Mouse (Mus musculus) skeletal muscle tissue, adult 2 months (tissue): Measurements from ENCODE around the gene Atp2a2.
"Not testable (repeated sequence)": the region's sequence is repeated elsewhere in the genome, so short reads cannot be mapped to it uniquely, and the experiment has no call there.

ENCODE experiments used
- DNase-seq: peaks from one replicate; pipeline ENCODE4 v3.0.0-alpha.2; 2012; ENCODE audit warnings: low read depth, low spot score

Atp2a2 gene

GRCm38 (mm10) chr5:122453188-122453587 lies 48.8 kb downstream of the Atp2a2 start:
- no peak for DNase-seq

- no peak for DNase-seq
Measured at GRCm38 (mm10) chr5:122452194-122452593, 49.8 kb downstream of the Atp2a2 start.

- no peak for DNase-seq
Measured at GRCm38 (mm10) chr5:122451324-122451723, 50.7 kb downstream of the Atp2a2 start.

GRCm38 (mm10) chr5:122450913-122451317 lies 51.1 kb downstream of the Atp2a2 start:
- DNase-seq: no peak

- DNase-seq: no peak
Measured at GRCm38 (mm10) chr5:122449946-122450345, 52.1 kb downstream of the Atp2a2 start.

- DNase-seq: no peak
Measured at GRCm38 (mm10) chr5:122448869-122449268, 53.2 kb downstream of the Atp2a2 start.

GRCm38 (mm10) chr5:122447857-122448256 lies 54.2 kb downstream of the Atp2a2 start:
- no peak for DNase-seq

- DNase-seq: no peak
Measured at GRCm38 (mm10) chr5:122445051-122445610, 56.9 kb downstream of the Atp2a2 start.

- DNase-seq: no peak
Measured at GRCm38 (mm10) chr5:122444492-122444891, 57.5 kb downstream of the Atp2a2 start.

- no peak for DNase-seq
Measured at GRCm38 (mm10) chr5:122440095-122440630, 61.9 kb downstream of the Atp2a2 start.

GRCm38 (mm10) chr5:122439400-122440094 lies 62.5 kb downstream of the Atp2a2 start:
- DNase-seq: peak; percentile 36

GRCm38 (mm10) chr5:122434541-122434940 lies 67.5 kb downstream of the Atp2a2 start:
- no peak for DNase-seq

GRCm38 (mm10) chr5:122431221-122431620 lies 70.8 kb downstream of the Atp2a2 start:
- DNase-seq: no peak

GRCm38 (mm10) chr5:122430036-122430775 lies 71.8 kb downstream of the Atp2a2 start:
- no peak for DNase-seq

GRCm38 (mm10) chr5:122425550-122425949 lies 76.5 kb downstream of the Atp2a2 start:
- DNase-seq: no peak

- no peak for DNase-seq
Measured at GRCm38 (mm10) chr5:122423083-122423482, 78.9 kb downstream of the Atp2a2 start.

GRCm38 (mm10) chr5:122422071-122422964 lies 79.7 kb downstream of the Atp2a2 start:
- peak; percentile 62 for DNase-seq

GRCm38 (mm10) chr5:122421271-122422068 lies 80.6 kb downstream of the Atp2a2 start, which contains the start of gene Anapc7:
Gene Anapc7, plus strand, starts transcription at chr5:122421693.
- DNase-seq: no peak

- not testable (repeated sequence) for DNase-seq
Measured at GRCm38 (mm10) chr5:122420676-122421075, 81.3 kb downstream of the Atp2a2 start.

- DNase-seq: no peak
Measured at GRCm38 (mm10) chr5:122415465-122415864, 86.6 kb downstream of the Atp2a2 start.
